Mouse (Mus musculus) hindbrain, embryonic 15.5 days (tissue): ENCODE data around the gene Upk3b. TPM values are rescaled to one million over a fixed set of nuclear protein-coding genes. Genes with fewer than 3 reads are reported as not detected.
A peak's percentile ranks its signal among the peaks of the same experiment; 100 is the strongest.

ENCODE experiments used
- ATAC-seq: fragments of 200-750 bp; cut with Nextera tagmentation; 2 replicates; pipeline ENCODE4 v1.8.0; 2017; ENCODE audit warnings: low read depth, moderate number of reproducible peaks, moderate TSS enrichment; ENCODE audit not compliant: low FRiP score
- H3K27ac ChIP-seq: fragments of 300-500 bp; sonication (generic); replicated peaks from 2 replicates; pipeline ENCODE4 v1.5.1; 2015; ENCODE audit warnings: mild to moderate bottlenecking, inconsistent platforms
- H3K27me3 ChIP-seq: fragments of 300-500 bp; sonication (generic); 2 replicates; pipeline ENCODE4 v1.6.1; 2015; ENCODE audit warnings: control low read depth, inconsistent platforms
- H3K36me3 ChIP-seq: fragments of 300-500 bp; sonication (generic); 2 replicates; pipeline ENCODE4 v1.6.1; 2015; ENCODE audit warnings: control low read depth, inconsistent platforms
- H3K4me1 ChIP-seq: fragments of 300-500 bp; sonication (generic); replicated peaks from 2 replicates; pipeline ENCODE4 v1.6.1; 2015; ENCODE audit warnings: control low read depth, inconsistent platforms
- H3K4me2 ChIP-seq: fragments of 300-500 bp; sonication (generic); 2 replicates; pipeline ENCODE4 v1.6.1; 2015; ENCODE audit warnings: moderate library complexity, mild to moderate bottlenecking, inconsistent platforms
- H3K4me3 ChIP-seq: fragments of 300-500 bp; sonication (generic); 2 replicates; pipeline ENCODE4 v1.5.1; 2015; ENCODE audit warnings: mild to moderate bottlenecking, inconsistent platforms
- H3K9ac ChIP-seq: fragments of 300-500 bp; sonication (generic); 2 replicates; pipeline ENCODE4 v1.6.1; 2015; ENCODE audit warnings: inconsistent platforms
- H3K9me3 ChIP-seq: fragments of 300-500 bp; sonication (generic); 2 replicates; pipeline ENCODE4 v1.6.1; 2016; ENCODE audit warnings: control low read depth, inconsistent platforms
- WGBS: fragments of 180-500 bp; shearing (Covaris S2); methylation state at CpG from one replicate; pipeline ENCODE4 v1.1.7; 2015; 5-methylcytosine and 5-hydroxymethylcytosine counted together
- polyA plus RNA-seq: library from polyadenylated mRNA; unstranded; fragments of >200 nt; fragmentation: Nextera tagmentation; extraction: Ambion mirVana; gene quantifications from 2 replicates; pipeline ENCODE4 v1.2.1, GENCODE M21; 2015

Upk3b gene
- polyA plus RNA-seq, 1 experiment from 2014 or later = not detected

GRCm38 (mm10) chr5:136082345-136082744 is 44.0 kb downstream of the Upk3b start:
- 88% methylated on average over 4 of the region's 4 CpGs for WGBS
- no peak for ATAC-seq
- Histone ChIP-seq H3K9me3 (no peaks in the 10 kb centered on the region), H3K27me3 (no peaks in the 10 kb centered on the region), H3K4me2 (no peak overlapping the region), H3K36me3 (no peaks in the 10 kb centered on the region), H3K27ac (no peak overlapping the region), H3K9ac (no peak overlapping the region), H3K4me1 (peaks cover 25% of the 10 kb centered on the region), H3K4me3 (no peak overlapping the region)

GRCm38 (mm10) chr5:136083669-136084107 is 45.4 kb downstream of the Upk3b start, which contains the start of gene Rasa4:
TSS of gene Rasa4 (plus strand) at chr5:136083916.
- peak within 1 kb of the TSS; percentile 95 for H3K4me2 ChIP-seq
- H3K27me3 ChIP-seq = no peaks in the 10 kb centered on the region
- no peaks in the 10 kb centered on the region for H3K9me3 ChIP-seq
- under 1% methylated on average over 27 of the region's 28 CpGs for whole genome bisulfite sequencing
- ATAC-seq = peak; percentile 96
- H3K36me3 ChIP-seq = no peaks in the 10 kb centered on the region
- 0 out of 2 replicates have a peak within 1 kb of the TSS, but pooled peaks have one; percentile 24 for H3K27ac ChIP-seq
- H3K9ac ChIP-seq = peak within 1 kb of the TSS; percentile 63
- peaks cover 25% of the 10 kb centered on the region for H3K4me1 ChIP-seq
- H3K4me3 ChIP-seq = peak within 1 kb of the TSS; percentile 80

- H3K4me2 ChIP-seq = peak overlapping the region; percentile 95
- peak overlapping the region; percentile 80 for H3K4me3 ChIP-seq
- no peaks in the 10 kb centered on the region for H3K36me3 ChIP-seq
- no peaks in the 10 kb centered on the region for H3K9me3 ChIP-seq
- H3K9ac ChIP-seq = peak overlapping the region; percentile 63
- 0 out of 2 replicates have a peak overlapping the region, but pooled peaks have one; percentile 24 for H3K27ac ChIP-seq
- WGBS = under 1% methylated on average over 23 of the region's 23 CpGs
- no peaks in the 10 kb centered on the region for H3K27me3 ChIP-seq
- ATAC-seq = peak; percentile 40
- peaks cover 25% of the 10 kb centered on the region for H3K4me1 ChIP-seq
These were observed 46.0 kb downstream of the Upk3b start for GRCm38 (mm10) chr5:136084144-136084881.

- H3K27me3 ChIP-seq = no peaks in the 10 kb centered on the region
- H3K9me3 ChIP-seq = no peaks in the 10 kb centered on the region
- peak overlapping the region; percentile 80 for H3K4me3 ChIP-seq
- H3K36me3 ChIP-seq = no peaks in the 10 kb centered on the region
- H3K27ac ChIP-seq = peak overlapping the region; percentile 55
- 3% methylated on average over 21 of the region's 21 CpGs for WGBS
- peak overlapping the region; percentile 63 for H3K9ac ChIP-seq
- peak; percentile 31; the same call in 1 of the 2 replicates for ATAC-seq
- peaks cover 25% of the 10 kb centered on the region for H3K4me1 ChIP-seq
- H3K4me2 ChIP-seq = peak overlapping the region; percentile 95
These were observed 46.8 kb downstream of the Upk3b start for GRCm38 (mm10) chr5:136084891-136085651.

- Histone ChIP-seq H3K4me2 (no peak overlapping the region), H3K4me3 (no peak overlapping the region), H3K9me3 (no peaks in the 10 kb centered on the region), H3K27ac (no peak overlapping the region), H3K36me3 (no peaks in the 10 kb centered on the region), H3K27me3 (no peaks in the 10 kb centered on the region), H3K4me1 (peaks cover 25% of the 10 kb centered on the region), H3K9ac (no peak overlapping the region)
- no peak for ATAC-seq
- WGBS = 89% methylated on average over 8 of the region's 8 CpGs
These were observed 48.0 kb downstream of the Upk3b start for GRCm38 (mm10) chr5:136086290-136086689.

- Histone ChIP-seq H3K27me3 (no peaks in the 10 kb centered on the region), H3K27ac (no peak overlapping the region), H3K4me3 (no peak overlapping the region), H3K9me3 (no peaks in the 10 kb centered on the region), H3K4me2 (no peak overlapping the region), H3K4me1 (peaks cover 21% of the 10 kb centered on the region), H3K36me3 (no peaks in the 10 kb centered on the region), H3K9ac (no peak overlapping the region)
- no peak for ATAC-seq
- 22% methylated on average over 14 of the region's 14 CpGs for WGBS
These were observed 50.7 kb downstream of the Upk3b start for GRCm38 (mm10) chr5:136088821-136089575.

- Histone ChIP-seq H3K4me3 (no peak overlapping the region), H3K4me2 (no peak overlapping the region), H3K36me3 (no peaks in the 10 kb centered on the region), H3K9ac (no peak overlapping the region), H3K27ac (no peak overlapping the region), H3K4me1 (no peaks in the 10 kb centered on the region), H3K9me3 (no peaks in the 10 kb centered on the region), H3K27me3 (no peaks in the 10 kb centered on the region)
- WGBS = 69% methylated on average over 5 of the region's 5 CpGs
- ATAC-seq = no peak
These were observed 53.6 kb downstream of the Upk3b start for GRCm38 (mm10) chr5:136091927-136092326.

GRCm38 (mm10) chr5:136094249-136095010 is 56.1 kb downstream of the Upk3b start:
- H3K4me1 ChIP-seq = no peaks in the 10 kb centered on the region
- no peaks in the 10 kb centered on the region for H3K9me3 ChIP-seq
- no peak overlapping the region for H3K4me3 ChIP-seq
- no peak overlapping the region for H3K4me2 ChIP-seq
- no peak overlapping the region for H3K9ac ChIP-seq
- 51% methylated on average over 8 of the region's 8 CpGs for WGBS
- no peak overlapping the region for H3K27ac ChIP-seq
- H3K36me3 ChIP-seq = no peaks in the 10 kb centered on the region
- no peaks in the 10 kb centered on the region for H3K27me3 ChIP-seq
- no peak for ATAC-seq

- Histone ChIP-seq H3K27ac (no peak overlapping the region), H3K9ac (no peak overlapping the region), H3K36me3 (no peaks in the 10 kb centered on the region), H3K4me2 (no peak overlapping the region), H3K27me3 (no peaks in the 10 kb centered on the region), H3K4me1 (no peaks in the 10 kb centered on the region), H3K4me3 (no peak overlapping the region), H3K9me3 (no peaks in the 10 kb centered on the region)
- no peak for ATAC-seq
- 69% methylated on average over 7 of the region's 7 CpGs for WGBS
These were observed 56.8 kb downstream of the Upk3b start for GRCm38 (mm10) chr5:136095089-136095488.
